Mouse (Mus musculus) limb, embryonic 15.5 days (tissue): ENCODE results near the gene Mogat2. TPM values are rescaled to one million over a fixed set of nuclear protein-coding genes. Genes with fewer than 3 reads are reported as not detected.

ENCODE experiments used
- ATAC-seq: fragments of 200-750 bp; cut with Nextera tagmentation; 2 replicates; pipeline ENCODE4 v1.8.0; 2017; ENCODE audit warnings: low read depth, moderate TSS enrichment; ENCODE audit not compliant: insufficient number of reproducible peaks, low FRiP score, low TSS enrichment
- H3K27ac ChIP-seq: fragments of 300-500 bp; sonication (generic); 2 replicates; pipeline ENCODE4 v1.5.1; 2015; ENCODE audit warnings: moderate library complexity, mild to moderate bottlenecking, inconsistent platforms
- H3K27me3 ChIP-seq: fragments of 300-500 bp; sonication (generic); 2 replicates; pipeline ENCODE4 v1.6.1; 2015; ENCODE audit warnings: inconsistent platforms
- H3K36me3 ChIP-seq: fragments of 300-500 bp; sonication (generic); 2 replicates; pipeline ENCODE4 v1.6.1; 2015; ENCODE audit warnings: inconsistent platforms
- H3K4me1 ChIP-seq: fragments of 300-500 bp; sonication (generic); 2 replicates; pipeline ENCODE4 v1.6.1; 2015; ENCODE audit warnings: inconsistent platforms
- H3K4me2 ChIP-seq: fragments of 300-500 bp; sonication (generic); 2 replicates; pipeline ENCODE4 v1.6.1; 2015; ENCODE audit warnings: mild to moderate bottlenecking, inconsistent platforms
- H3K4me3 ChIP-seq: fragments of 300-500 bp; sonication (generic); 2 replicates; pipeline ENCODE4 v1.5.1; 2015; ENCODE audit warnings: mild to moderate bottlenecking, inconsistent platforms
- H3K9ac ChIP-seq: fragments of 300-500 bp; sonication (generic); 2 replicates; pipeline ENCODE4 v1.6.1; 2015; ENCODE audit warnings: inconsistent platforms
- H3K9me3 ChIP-seq: fragments of 300-500 bp; sonication (generic); 2 replicates; pipeline ENCODE4 v1.6.1; 2016; ENCODE audit warnings: inconsistent platforms
- WGBS: fragments of 180-500 bp; shearing (Covaris S2); methylation state at CpG from one replicate; pipeline ENCODE4 v1.1.7; 2015; 5-methylcytosine and 5-hydroxymethylcytosine counted together
- polyA plus RNA-seq: library from polyadenylated mRNA; unstranded; fragments of >200 nt; fragmentation: Nextera tagmentation; extraction: Ambion mirVana; gene quantifications from 2 replicates; pipeline ENCODE4 v1.2.1, GENCODE M21; 2015

The Mogat2 gene
- polyA plus RNA-seq, 1 experiment from 2014 or later, result 3.4 TPM

DNA sequence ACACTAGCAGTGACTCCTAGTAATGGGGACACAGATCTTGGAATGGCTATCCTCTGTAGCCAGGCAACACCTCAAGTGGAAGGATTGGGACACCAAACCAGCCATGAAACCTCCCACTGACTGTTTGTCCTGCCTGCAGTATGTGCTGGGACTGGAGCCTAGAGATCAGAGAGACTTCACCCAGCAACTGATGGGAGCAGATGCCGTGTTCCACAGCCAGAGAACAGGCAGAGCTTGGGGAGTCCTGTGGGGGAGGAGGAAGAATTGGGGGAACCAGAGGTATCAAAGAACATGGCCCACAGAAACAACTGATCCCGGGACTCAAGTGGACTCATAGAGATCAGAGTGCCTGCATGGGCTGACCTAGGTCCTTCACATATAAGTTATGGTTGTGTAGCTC is 24.7 kb downstream of the Mogat2 start:
- no peak overlapping the region for H3K4me3 ChIP-seq
- no peak overlapping the region for H3K27ac ChIP-seq
- H3K27me3 ChIP-seq, result no peaks in the 10 kb centered on the region
- no peak overlapping the region for H3K4me2 ChIP-seq
- H3K36me3 ChIP-seq, result no peaks in the 10 kb centered on the region
- ATAC-seq, result no peak
- H3K4me1 ChIP-seq, result peaks cover 13% of the 10 kb centered on the region
- no peak overlapping the region for H3K9ac ChIP-seq
- 68% methylated on average over 2 of the region's 2 CpGs for WGBS
- no peaks in the 10 kb centered on the region for H3K9me3 ChIP-seq

DNA sequence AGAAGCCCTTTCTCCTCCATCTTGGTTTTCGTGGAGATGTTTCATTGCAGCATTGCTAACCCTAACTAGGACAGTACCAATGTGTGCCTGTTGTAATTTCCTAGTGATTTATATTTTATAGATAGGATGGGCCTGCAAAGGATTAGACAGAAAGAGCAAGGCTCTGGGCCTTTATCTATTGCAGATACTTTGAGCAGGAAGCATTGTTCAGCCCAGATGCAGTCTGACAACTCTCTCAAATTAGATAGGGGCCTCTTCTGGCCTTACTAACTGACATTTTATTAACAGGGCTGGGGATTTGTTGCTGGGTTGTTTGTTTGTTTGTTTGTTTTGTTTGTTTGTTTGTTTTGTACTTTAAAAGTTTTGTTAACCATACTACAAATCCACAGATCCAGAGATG is 25.4 kb downstream of the Mogat2 start:
- no peak overlapping the region for H3K4me2 ChIP-seq
- ATAC-seq, result no peak
- peaks cover 13% of the 10 kb centered on the region for H3K4me1 ChIP-seq
- no peak overlapping the region for H3K4me3 ChIP-seq
- 81% methylated on average over 1 of the region's 1 CpGs for WGBS
- no peaks in the 10 kb centered on the region for H3K9me3 ChIP-seq
- H3K27ac ChIP-seq, result no peak overlapping the region
- no peak overlapping the region for H3K9ac ChIP-seq
- no peaks in the 10 kb centered on the region for H3K36me3 ChIP-seq
- H3K27me3 ChIP-seq, result no peaks in the 10 kb centered on the region

DNA sequence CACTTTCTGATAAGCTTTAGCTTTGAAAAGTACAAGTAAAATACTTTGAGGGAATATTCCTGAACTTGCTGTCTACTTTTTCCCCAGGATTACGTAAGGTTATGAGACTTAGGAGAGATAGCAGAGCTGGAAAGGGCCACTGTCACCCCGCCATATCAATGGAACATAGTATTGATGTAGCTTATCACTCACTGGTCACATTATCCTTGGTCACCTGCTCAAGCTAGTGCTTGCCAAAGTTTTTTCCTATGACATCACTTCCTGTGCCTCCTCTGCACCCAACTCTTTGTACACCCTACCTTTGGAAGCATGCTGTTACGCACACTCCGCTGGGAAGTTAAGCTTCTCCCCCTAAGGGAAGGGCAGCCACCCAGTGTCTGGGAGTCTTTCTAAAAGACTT is 29.7 kb downstream of the Mogat2 start:
- H3K4me1 ChIP-seq, result no peaks in the 10 kb centered on the region
- WGBS, result 87% methylated on average over 4 of the region's 4 CpGs
- no peak overlapping the region for H3K4me2 ChIP-seq
- no peaks in the 10 kb centered on the region for H3K36me3 ChIP-seq
- H3K27me3 ChIP-seq, result no peaks in the 10 kb centered on the region
- no peaks in the 10 kb centered on the region for H3K9me3 ChIP-seq
- H3K4me3 ChIP-seq, result no peak overlapping the region
- ATAC-seq, result no peak
- no peak overlapping the region for H3K27ac ChIP-seq
- H3K9ac ChIP-seq, result no peak overlapping the region

DNA sequence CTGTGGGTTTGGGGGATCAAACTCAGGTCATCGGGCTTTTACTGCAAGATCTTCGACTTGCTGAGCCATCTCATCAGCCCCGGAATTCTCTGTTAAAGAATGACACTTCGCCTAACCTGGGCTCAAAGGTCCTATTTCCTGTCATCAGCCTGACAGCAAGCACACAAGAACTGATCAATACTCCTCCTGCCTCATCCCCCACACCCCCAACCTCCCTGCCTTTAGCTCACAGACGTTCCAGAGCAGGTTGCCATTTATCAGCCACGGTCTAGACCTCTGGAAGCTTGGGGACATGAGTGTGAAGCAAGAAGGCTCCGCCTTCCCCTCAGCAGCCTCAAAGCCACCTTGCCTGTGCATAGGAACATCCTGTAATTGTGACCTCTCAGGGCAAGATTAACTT is 32.1 kb downstream of the Mogat2 start:
- H3K9me3 ChIP-seq, result no peaks in the 10 kb centered on the region
- H3K9ac ChIP-seq, result no peak overlapping the region
- no peak overlapping the region for H3K4me2 ChIP-seq
- H3K27ac ChIP-seq, result no peak overlapping the region
- no peaks in the 10 kb centered on the region for H3K36me3 ChIP-seq
- 74% methylated on average over 7 of the region's 7 CpGs for WGBS
- H3K4me1 ChIP-seq, result no peaks in the 10 kb centered on the region
- no peaks in the 10 kb centered on the region for H3K27me3 ChIP-seq
- no peak overlapping the region for H3K4me3 ChIP-seq
- ATAC-seq, result no peak

DNA sequence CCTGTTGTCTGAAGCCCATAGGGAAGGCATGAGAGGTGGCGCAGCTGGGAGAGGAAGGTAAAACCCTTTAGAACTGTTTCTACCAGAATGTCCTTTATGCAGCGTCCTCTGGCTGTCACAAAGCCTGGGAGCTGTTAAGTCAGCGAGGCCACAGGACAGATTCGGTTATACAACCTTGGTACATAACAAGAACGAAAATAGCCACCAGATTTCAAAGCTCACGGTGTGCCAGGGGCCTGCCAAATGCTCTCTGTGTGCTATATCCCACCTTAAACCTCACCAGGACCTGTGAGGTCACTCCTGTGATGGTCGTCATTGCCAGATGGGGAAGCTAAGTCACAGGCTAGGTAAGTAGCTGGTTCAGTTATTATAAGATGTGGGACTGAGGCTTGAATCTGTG is 36.3 kb downstream of the Mogat2 start:
- no peak overlapping the region for H3K4me2 ChIP-seq

DNA sequence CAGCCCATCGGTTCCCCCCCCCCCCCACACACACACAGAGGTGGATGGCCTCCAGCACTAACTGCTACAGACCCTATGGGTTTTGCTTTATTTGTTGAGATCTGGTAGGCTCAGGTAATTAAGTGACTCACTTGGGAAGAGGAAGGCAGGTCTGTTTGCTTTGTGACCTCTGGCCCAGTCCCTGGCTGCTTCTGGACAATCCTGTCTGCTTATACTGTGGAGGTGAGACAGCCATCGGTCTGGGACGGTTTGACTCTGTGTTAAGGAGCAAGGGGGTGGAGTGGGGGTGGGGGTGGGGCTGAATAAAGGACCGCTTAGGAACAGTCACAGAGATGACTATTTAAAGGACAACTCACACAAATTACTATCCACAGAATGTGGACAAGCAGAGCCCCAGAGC is 38.1 kb downstream of the Mogat2 start:
- Histone ChIP-seq H3K4me2 (no peak overlapping the region), H3K27me3 (no peaks in the 10 kb centered on the region), H3K4me3 (no peak overlapping the region), H3K27ac (no peak overlapping the region), H3K9me3 (no peaks in the 10 kb centered on the region), H3K4me1 (no peaks in the 10 kb centered on the region), H3K36me3 (no peaks in the 10 kb centered on the region), H3K9ac (no peak overlapping the region)
- WGBS, result 16% methylated on average over 4 of the region's 4 CpGs
- ATAC-seq, result no peak

More for the DNA sequence above, 36.3 kb downstream of the Mogat2 start:
- Histone ChIP-seq H3K9ac (no peak overlapping the region), H3K4me1 (no peaks in the 10 kb centered on the region), H3K9me3 (no peaks in the 10 kb centered on the region), H3K36me3 (no peaks in the 10 kb centered on the region), H3K27ac (no peak overlapping the region), H3K4me3 (no peak overlapping the region), H3K27me3 (no peaks in the 10 kb centered on the region)
- 84% methylated on average over 7 of the region's 7 CpGs for WGBS
- no peak for ATAC-seq

DNA sequence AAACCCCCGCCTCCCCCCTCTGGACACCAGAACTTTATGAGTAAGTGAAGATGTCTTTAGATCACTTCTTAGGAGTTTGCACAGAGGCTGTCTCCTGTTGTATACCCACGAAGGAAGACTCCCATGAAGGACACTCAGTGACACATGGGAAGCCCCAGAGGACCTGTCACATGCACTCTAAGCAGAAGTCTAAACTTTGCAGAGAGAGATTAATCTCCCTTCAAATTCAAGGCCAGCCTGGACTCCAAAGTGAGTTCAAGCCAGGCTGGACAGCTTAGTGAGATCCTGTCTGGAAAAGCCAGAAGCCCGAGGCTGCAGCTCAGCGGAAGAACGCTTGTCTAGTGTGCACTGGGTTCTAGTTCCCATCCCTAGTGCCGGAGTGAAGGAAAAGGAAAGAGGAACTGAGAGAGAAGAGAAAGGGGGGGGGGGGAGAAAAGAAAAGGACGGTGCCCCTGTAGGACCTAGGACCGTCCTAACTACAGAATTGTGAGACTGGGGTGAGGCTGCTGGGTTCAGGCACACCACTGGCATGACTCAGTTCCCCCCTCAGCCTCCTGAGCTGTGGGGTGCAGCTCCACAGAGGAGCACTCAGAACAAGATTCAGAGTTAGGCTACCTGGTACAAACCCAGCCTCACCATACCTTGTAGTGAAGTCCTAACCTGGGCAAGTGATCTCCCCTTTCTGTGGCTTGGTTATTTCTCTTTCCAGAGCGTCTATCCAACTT is 38.8 kb downstream of the Mogat2 start:
- ATAC-seq, result no peak
- WGBS, result 76% methylated on average over 9 of the region's 9 CpGs
- H3K9me3 ChIP-seq, result no peaks in the 10 kb centered on the region

DNA sequence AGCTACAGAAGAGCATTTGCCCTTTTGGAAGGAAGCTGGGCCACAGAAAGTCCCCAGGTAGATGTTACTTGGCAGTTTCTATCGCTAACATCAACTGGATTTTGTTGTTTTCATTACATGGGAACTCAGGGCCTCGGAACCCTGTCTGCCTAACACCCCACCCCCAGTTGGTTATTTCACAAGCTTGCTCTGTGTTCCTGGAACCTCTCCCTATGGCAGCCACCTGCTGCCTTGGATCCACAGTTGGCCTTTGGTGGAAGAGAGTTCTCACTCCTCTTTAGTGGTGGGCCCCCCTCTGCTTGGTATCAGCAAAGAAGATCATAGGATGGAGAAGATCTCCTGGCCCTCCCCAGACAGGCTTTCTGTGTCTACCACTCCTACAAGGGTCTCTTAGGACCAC is 39.6 kb downstream of the Mogat2 start:
- Histone ChIP-seq H3K27ac (no peak overlapping the region), H3K4me1 (no peaks in the 10 kb centered on the region), H3K4me2 (no peak overlapping the region), H3K36me3 (no peaks in the 10 kb centered on the region), H3K27me3 (no peaks in the 10 kb centered on the region), H3K9ac (no peak overlapping the region), H3K4me3 (no peak overlapping the region), H3K9me3 (no peaks in the 10 kb centered on the region)
- no peak for ATAC-seq
- 80% methylated on average over 2 of the region's 2 CpGs for WGBS

More for the DNA sequence above, 38.8 kb downstream of the Mogat2 start:
- no peaks in the 10 kb centered on the region for H3K36me3 ChIP-seq
- H3K4me2 ChIP-seq, result no peak overlapping the region
- H3K4me1 ChIP-seq, result no peaks in the 10 kb centered on the region
- H3K9ac ChIP-seq, result no peak overlapping the region
- no peak overlapping the region for H3K27ac ChIP-seq
- no peaks in the 10 kb centered on the region for H3K27me3 ChIP-seq
- no peak overlapping the region for H3K4me3 ChIP-seq

DNA sequence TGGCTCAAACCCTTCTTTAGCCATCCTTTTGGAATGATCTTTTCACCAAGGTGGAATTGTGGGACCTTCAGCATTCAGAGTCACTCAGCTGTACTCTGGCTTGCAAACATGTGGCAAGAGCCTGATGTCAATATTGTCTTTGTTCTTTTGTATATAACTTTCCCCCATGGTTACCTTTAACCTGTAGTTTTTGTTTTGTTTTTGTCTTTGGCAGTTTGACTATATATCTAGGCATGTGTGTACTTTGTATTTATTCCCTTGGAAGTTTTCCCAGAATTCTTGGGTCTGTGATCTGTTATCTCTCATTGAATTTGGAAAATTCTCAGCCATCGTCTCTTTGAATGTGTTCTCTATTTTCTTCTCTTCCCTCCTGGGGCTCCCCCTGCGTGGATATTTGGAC is 43.9 kb downstream of the Mogat2 start:
- 51% methylated on average over 2 of the region's 2 CpGs for WGBS

DNA sequence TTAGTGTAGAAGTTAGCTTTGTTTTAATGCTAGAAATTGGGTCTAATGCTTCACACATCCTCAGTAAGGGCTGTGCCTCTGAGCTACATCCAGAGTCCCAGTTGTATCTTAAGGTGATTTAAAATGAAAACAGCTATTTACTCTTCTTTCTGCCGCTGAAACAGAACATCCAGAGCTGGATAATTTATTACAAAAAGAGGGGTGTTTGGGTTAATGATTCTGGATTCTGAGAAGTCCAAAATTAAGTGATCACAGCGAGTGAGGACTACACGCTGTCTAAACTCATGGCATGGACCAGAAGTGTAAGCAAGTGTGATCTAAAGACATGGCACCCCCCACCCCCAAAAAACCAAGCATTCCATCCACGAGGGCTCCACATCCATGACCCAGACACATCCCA is 44.5 kb downstream of the Mogat2 start:
- Histone ChIP-seq H3K4me1 (no peaks in the 10 kb centered on the region), H3K4me3 (no peak overlapping the region), H3K36me3 (no peaks in the 10 kb centered on the region), H3K9me3 (no peaks in the 10 kb centered on the region), H3K4me2 (no peak overlapping the region), H3K27ac (no peak overlapping the region), H3K9ac (no peak overlapping the region), H3K27me3 (no peaks in the 10 kb centered on the region)
- WGBS, result 83% methylated on average over 4 of the region's 4 CpGs
- no peak for ATAC-seq

More for the DNA sequence above, 43.9 kb downstream of the Mogat2 start:
- Histone ChIP-seq H3K9ac (no peak overlapping the region), H3K27ac (no peak overlapping the region), H3K9me3 (no peaks in the 10 kb centered on the region), H3K4me2 (no peak overlapping the region), H3K4me3 (no peak overlapping the region), H3K36me3 (no peaks in the 10 kb centered on the region), H3K27me3 (no peaks in the 10 kb centered on the region), H3K4me1 (no peaks in the 10 kb centered on the region)
- ATAC-seq, result no peak

DNA sequence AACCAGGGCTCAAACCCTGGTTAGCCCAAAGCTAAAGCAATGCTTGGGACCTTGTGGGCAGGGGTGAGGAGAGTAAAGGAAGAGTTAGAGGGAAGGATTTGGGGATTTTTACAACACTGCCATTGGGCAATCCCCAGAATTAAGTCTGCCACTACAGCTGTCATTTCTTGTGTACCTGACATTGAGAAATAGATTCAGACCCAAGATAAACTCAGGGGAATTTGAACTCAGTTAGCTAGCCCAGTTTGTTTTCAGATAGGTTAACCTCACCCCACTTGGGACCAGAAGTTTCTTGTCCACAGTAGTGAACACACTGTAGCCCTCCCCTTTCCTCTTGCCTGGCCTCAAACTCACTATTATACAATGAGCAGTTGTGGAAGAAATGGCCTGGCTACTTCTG is 47.0 kb downstream of the Mogat2 start:
- no peak overlapping the region for H3K27ac ChIP-seq
- H3K27me3 ChIP-seq, result no peaks in the 10 kb centered on the region
- no peaks in the 10 kb centered on the region for H3K9me3 ChIP-seq
- ATAC-seq, result no peak
- no peak overlapping the region for H3K4me2 ChIP-seq
- H3K36me3 ChIP-seq, result no peaks in the 10 kb centered on the region
- H3K9ac ChIP-seq, result no peak overlapping the region
- no peak overlapping the region for H3K4me3 ChIP-seq
- no peaks in the 10 kb centered on the region for H3K4me1 ChIP-seq

DNA sequence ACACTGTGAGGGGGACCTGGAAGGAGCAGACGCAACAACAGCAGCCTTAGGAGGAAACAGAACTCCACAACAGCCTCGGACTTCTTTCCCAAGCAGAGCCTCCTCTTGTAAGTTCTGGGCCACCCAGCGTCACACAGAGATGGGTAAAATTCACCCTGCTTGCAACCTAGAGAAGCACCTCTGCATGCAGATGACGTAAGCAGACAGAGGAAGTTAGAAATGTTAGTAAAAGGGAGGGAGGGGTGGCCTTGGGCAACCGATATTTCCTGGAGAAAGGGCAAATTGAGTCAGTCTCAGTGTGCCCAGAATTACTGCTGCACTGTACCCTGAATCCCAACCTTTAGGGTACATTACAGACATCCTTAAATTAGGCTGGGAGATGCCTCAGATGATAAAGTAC is 48.5 kb downstream of the Mogat2 start:
- H3K9me3 ChIP-seq, result no peaks in the 10 kb centered on the region
- no peaks in the 10 kb centered on the region for H3K36me3 ChIP-seq
- no peak overlapping the region for H3K27ac ChIP-seq
- H3K4me1 ChIP-seq, result no peaks in the 10 kb centered on the region
- no peak overlapping the region for H3K4me3 ChIP-seq
- no peak for ATAC-seq
- H3K9ac ChIP-seq, result no peak overlapping the region
- H3K4me2 ChIP-seq, result no peak overlapping the region
- 82% methylated on average over 5 of the region's 5 CpGs for WGBS
- H3K27me3 ChIP-seq, result no peaks in the 10 kb centered on the region

DNA sequence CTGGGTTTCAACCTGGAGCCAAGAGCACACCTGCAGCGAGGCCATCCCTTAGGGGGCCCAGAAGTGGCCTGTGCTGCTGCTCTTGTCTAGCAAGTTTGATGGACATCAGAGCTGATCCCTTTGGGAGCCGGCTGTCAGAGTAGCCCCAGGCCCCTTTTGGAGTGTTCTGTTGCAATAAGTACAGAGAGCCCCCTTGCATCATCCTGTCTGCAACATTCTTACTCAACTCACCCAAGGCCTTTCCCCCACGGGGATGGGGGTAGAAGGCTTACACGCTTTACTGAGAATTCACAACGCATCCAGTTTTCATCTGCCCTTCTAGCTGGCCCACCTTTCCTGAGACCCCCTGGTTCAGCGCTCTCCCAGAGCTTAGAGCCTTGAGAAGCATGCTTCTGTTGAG is 49.8 kb downstream of the Mogat2 start:
- 71% methylated on average over 6 of the region's 6 CpGs for WGBS
- Histone ChIP-seq H3K27ac (no peak overlapping the region), H3K4me1 (no peaks in the 10 kb centered on the region), H3K9ac (no peak overlapping the region), H3K9me3 (no peaks in the 10 kb centered on the region), H3K27me3 (peaks cover 3% of the 10 kb centered on the region; the same call in 1 of the 2 replicates), H3K4me3 (no peak overlapping the region), H3K4me2 (no peak overlapping the region), H3K36me3 (no peaks in the 10 kb centered on the region)
- ATAC-seq, result no peak
